Mouse (Mus musculus): ENCODE measurements around the gene Cxcl17. TPM values are rescaled to one million over a fixed set of nuclear protein-coding genes. Genes with fewer than 3 reads are reported as not detected.
"Not testable (repeated sequence)": the region's sequence is repeated elsewhere in the genome, so short reads cannot be mapped to it uniquely, and the experiment has no call there.

The Cxcl17 gene
- polyA plus RNA-seq, 1 experiment from 2014 or later: 0.65 TPM

GRCm38 (mm10) chr7:25434654-25435545 lies 22.2 kb upstream of the Cxcl17 start:
- H3K4me1 ChIP-seq: peaks cover 10% of the 10 kb centered on the region
- ATAC-seq (ENCODE audit: low FRiP score, low read depth): no peak
- no peak overlapping the region for H3K4me2 ChIP-seq (replicated peaks)
- H3K4me3 ChIP-seq: no peak overlapping the region
- H3K27ac ChIP-seq (replicated peaks): no peak overlapping the region
- WGBS: 87% methylated on average over 10 of the region's 10 CpGs
- no peaks in the 10 kb centered on the region for H3K9me3 ChIP-seq
- no peak overlapping the region for H3K9ac ChIP-seq (replicated peaks)
- H3K27me3 ChIP-seq: no peaks in the 10 kb centered on the region
- no peaks in the 10 kb centered on the region for H3K36me3 ChIP-seq

GRCm38 (mm10) chr7:25433781-25434560 lies 21.3 kb upstream of the Cxcl17 start:
- Histone ChIP-seq H3K27ac (replicated peaks) (no peak overlapping the region), H3K27me3 (no peaks in the 10 kb centered on the region), H3K4me3 (no peak overlapping the region), H3K9me3 (no peaks in the 10 kb centered on the region), H3K36me3 (no peaks in the 10 kb centered on the region), H3K4me2 (replicated peaks) (no peak overlapping the region), H3K9ac (replicated peaks) (no peak overlapping the region), H3K4me1 (peaks cover 10% of the 10 kb centered on the region)
- 93% methylated on average over 9 of the region's 9 CpGs for WGBS
- no peak for ATAC-seq (ENCODE audit: low FRiP score, low read depth)

DNA sequence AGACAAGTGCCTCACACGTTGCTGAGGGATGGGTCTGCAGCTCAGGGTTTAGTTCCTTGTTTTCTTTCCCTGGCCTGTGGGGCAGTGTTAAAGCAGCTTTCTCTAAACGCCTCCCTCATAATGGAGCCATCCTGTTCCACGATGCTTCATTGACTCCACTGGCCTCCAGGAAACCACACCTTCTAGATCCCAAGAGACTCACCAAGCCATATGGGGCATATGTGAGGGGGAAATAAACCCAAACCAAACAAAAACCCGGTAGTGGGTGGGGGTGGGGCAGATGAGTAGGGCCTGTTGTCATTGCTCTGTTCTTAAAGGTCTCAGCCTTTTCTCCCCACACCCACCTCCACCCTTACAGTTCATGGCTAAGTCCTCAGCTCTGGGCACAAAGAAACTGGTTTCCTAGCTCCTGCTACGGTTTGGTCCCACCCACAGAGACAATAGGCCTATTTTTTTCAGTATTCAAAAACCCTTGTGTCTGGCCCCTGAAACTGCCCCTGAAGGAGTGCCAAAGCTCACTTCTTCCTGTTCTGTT lies 20.4 kb upstream of the Cxcl17 start:
- Histone ChIP-seq H3K4me3 (no peak overlapping the region), H3K36me3 (no peaks in the 10 kb centered on the region), H3K27ac (replicated peaks) (no peak overlapping the region; the same call in 1 of the 2 replicates), H3K9ac (replicated peaks) (no peak overlapping the region), H3K4me2 (replicated peaks) (no peak overlapping the region), H3K9me3 (no peaks in the 10 kb centered on the region), H3K27me3 (no peaks in the 10 kb centered on the region), H3K4me1 (peaks cover 10% of the 10 kb centered on the region)
- 22% methylated on average over 5 of the region's 5 CpGs for WGBS
- no peak for ATAC-seq (ENCODE audit: low FRiP score, low read depth)

GRCm38 (mm10) chr7:25432381-25432780 lies 19.7 kb upstream of the Cxcl17 start:
- no peak for ATAC-seq (ENCODE audit: low FRiP score, low read depth)
- H3K27ac ChIP-seq (replicated peaks): no peak overlapping the region
- WGBS: 87% methylated on average over 6 of the region's 6 CpGs

DNA sequence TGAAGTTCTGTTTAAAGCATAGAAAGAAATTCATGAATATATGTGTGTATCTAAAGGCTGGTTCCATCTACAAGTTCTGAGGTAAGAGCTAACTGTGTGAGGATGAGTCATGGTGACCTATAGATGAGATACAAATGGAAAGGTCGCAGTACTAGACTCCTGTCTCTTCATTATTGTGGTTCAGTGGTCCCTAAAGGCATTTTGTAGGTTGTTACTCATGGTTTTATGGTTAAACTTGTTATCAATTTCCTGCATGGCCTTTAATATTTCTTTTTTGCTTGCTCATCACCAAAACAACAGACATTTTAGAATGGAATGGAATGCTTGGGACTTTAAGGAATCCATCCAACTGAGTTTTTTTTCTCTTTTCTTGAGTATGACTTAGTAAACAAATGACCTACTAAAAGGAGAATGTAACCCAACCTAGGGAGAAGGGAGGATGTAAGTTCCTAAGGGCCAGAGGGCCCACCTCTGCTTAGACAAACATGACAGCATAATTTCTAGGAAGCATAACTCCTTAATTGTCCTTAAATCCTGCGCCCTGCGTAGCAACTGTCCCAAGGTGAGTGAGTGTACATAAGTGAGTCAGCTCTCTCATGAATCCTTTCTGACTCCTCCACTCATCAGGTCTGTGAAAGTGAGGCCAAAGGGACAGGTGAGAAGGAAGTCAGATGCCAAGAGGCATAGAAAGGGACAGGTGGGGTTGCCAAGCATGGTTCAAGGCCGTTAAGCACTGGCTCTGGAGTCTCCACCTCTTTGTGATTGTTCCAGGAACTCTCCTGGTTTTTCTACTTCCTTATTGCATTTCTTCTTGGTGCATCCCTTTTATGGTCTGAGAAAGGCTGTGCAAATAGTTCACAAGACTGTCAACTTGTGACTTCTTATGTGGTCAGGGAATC lies 17.4 kb upstream of the Cxcl17 start:
- no peaks in the 10 kb centered on the region for H3K27me3 ChIP-seq
- H3K4me2 ChIP-seq (replicated peaks): no peak overlapping the region
- H3K4me1 ChIP-seq: peaks cover 10% of the 10 kb centered on the region
- no peaks in the 10 kb centered on the region for H3K36me3 ChIP-seq
- no peak overlapping the region for H3K4me3 ChIP-seq
- 84% methylated on average over 4 of the region's 4 CpGs for WGBS
- H3K9ac ChIP-seq (replicated peaks): no peak overlapping the region
- no peak for ATAC-seq (ENCODE audit: low FRiP score, low read depth)
- H3K27ac ChIP-seq (replicated peaks): no peak overlapping the region
- no peaks in the 10 kb centered on the region for H3K9me3 ChIP-seq

More at GRCm38 (mm10) chr7:25432381-25432780, 19.7 kb upstream of the Cxcl17 start:
- no peak overlapping the region for H3K4me3 ChIP-seq
- H3K36me3 ChIP-seq: no peaks in the 10 kb centered on the region
- no peaks in the 10 kb centered on the region for H3K27me3 ChIP-seq
- peaks cover 10% of the 10 kb centered on the region for H3K4me1 ChIP-seq
- no peak overlapping the region for H3K9ac ChIP-seq (replicated peaks)
- no peaks in the 10 kb centered on the region for H3K9me3 ChIP-seq
- no peak overlapping the region for H3K4me2 ChIP-seq (replicated peaks)

GRCm38 (mm10) chr7:25428321-25428720 lies 15.6 kb upstream of the Cxcl17 start:
- Histone ChIP-seq H3K27me3 (no peaks in the 10 kb centered on the region), H3K9me3 (no peaks in the 10 kb centered on the region), H3K4me2 (replicated peaks) (no peak overlapping the region), H3K9ac (replicated peaks) (no peak overlapping the region), H3K4me1 (peaks cover 6% of the 10 kb centered on the region), H3K4me3 (no peak overlapping the region), H3K27ac (replicated peaks) (no peak overlapping the region), H3K36me3 (no peaks in the 10 kb centered on the region)
- no peak for ATAC-seq (ENCODE audit: low FRiP score, low read depth)
- 99% methylated on average over 3 of the region's 3 CpGs for WGBS

- H3K36me3 ChIP-seq: no peaks in the 10 kb centered on the region
- H3K4me1 ChIP-seq: no peaks in the 10 kb centered on the region
- H3K27ac ChIP-seq (replicated peaks): no peak overlapping the region
- 81% methylated on average over 5 of the region's 5 CpGs for WGBS
- H3K4me2 ChIP-seq (replicated peaks): no peak overlapping the region
- ATAC-seq (ENCODE audit: low FRiP score, low read depth): no peak
- H3K9me3 ChIP-seq: no peaks in the 10 kb centered on the region
- H3K9ac ChIP-seq (replicated peaks): no peak overlapping the region
- no peak overlapping the region for H3K4me3 ChIP-seq
- H3K27me3 ChIP-seq: peaks cover 9% of the 10 kb centered on the region
Measured at GRCm38 (mm10) chr7:25427144-25427543, 14.5 kb upstream of the Cxcl17 start.

GRCm38 (mm10) chr7:25426380-25426779 lies 13.7 kb upstream of the Cxcl17 start:
- ATAC-seq (ENCODE audit: low FRiP score, low read depth); H3K4me3 ChIP-seq: not testable (repeated sequence)
- 88% methylated on average over 4 of the region's 4 CpGs for WGBS

GRCm38 (mm10) chr7:25424429-25424828 lies 11.7 kb upstream of the Cxcl17 start:
- Histone ChIP-seq H3K4me1 (no peaks in the 10 kb centered on the region), H3K4me3 (no peak overlapping the region), H3K27ac (replicated peaks) (no peak overlapping the region), H3K4me2 (replicated peaks) (no peak overlapping the region), H3K9ac (replicated peaks) (no peak overlapping the region), H3K9me3 (no peaks in the 10 kb centered on the region), H3K27me3 (peaks cover 15% of the 10 kb centered on the region), H3K36me3 (no peaks in the 10 kb centered on the region)
- 39% methylated on average over 4 of the region's 4 CpGs for WGBS
- ATAC-seq (ENCODE audit: low FRiP score, low read depth): peak; percentile 54; the same call in 1 of the 2 replicates

More at GRCm38 (mm10) chr7:25426380-25426779, 13.7 kb upstream of the Cxcl17 start:
- peaks cover 15% of the 10 kb centered on the region for H3K27me3 ChIP-seq
- not testable (repeated sequence) for H3K27ac ChIP-seq (replicated peaks); H3K9me3 ChIP-seq; H3K4me2 ChIP-seq (replicated peaks); H3K36me3 ChIP-seq; H3K9ac ChIP-seq (replicated peaks); H3K4me1 ChIP-seq

GRCm38 (mm10) chr7:25422286-25422841 lies 9.7 kb upstream of the Cxcl17 start:
- ATAC-seq (ENCODE audit: low FRiP score, low read depth): no peak
- WGBS: 72% methylated on average over 16 of the region's 16 CpGs
- H3K9ac ChIP-seq (replicated peaks): no peak overlapping the region

DNA sequence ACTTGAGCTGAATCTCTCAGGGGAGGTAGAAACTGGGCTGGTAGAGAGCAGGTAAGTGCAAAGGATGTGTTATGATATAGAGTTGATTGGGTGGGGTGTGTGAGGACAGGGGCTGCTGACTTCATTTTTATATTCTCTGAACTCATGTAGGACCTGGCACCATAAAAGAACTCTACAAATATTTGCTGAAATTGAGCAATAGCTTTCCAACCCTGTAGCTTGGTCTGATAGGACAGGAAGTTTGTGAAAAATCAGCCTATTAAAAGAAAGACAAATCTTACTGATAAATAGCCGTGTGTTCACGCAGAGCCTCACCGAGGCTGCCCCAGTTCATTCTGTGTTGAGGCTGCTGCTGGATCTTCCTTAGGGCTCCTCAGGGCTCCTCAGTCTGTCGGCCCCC lies 7.3 kb upstream of the Cxcl17 start:
- H3K9me3 ChIP-seq: no peaks in the 10 kb centered on the region
- ATAC-seq (ENCODE audit: low FRiP score, low read depth): no peak
- H3K27me3 ChIP-seq: peaks cover 15% of the 10 kb centered on the region
- no peaks in the 10 kb centered on the region for H3K36me3 ChIP-seq
- H3K27ac ChIP-seq (replicated peaks): no peak overlapping the region
- no peak overlapping the region for H3K4me2 ChIP-seq (replicated peaks)
- H3K9ac ChIP-seq (replicated peaks): no peak overlapping the region
- H3K4me3 ChIP-seq: no peak overlapping the region
- WGBS: 88% methylated on average over 4 of the region's 4 CpGs
- no peaks in the 10 kb centered on the region for H3K4me1 ChIP-seq

More at GRCm38 (mm10) chr7:25422286-25422841, 9.7 kb upstream of the Cxcl17 start:
- Histone ChIP-seq H3K4me3 (no peak overlapping the region), H3K27ac (replicated peaks) (no peak overlapping the region), H3K9me3 (no peaks in the 10 kb centered on the region), H3K36me3 (no peaks in the 10 kb centered on the region), H3K4me2 (replicated peaks) (no peak overlapping the region), H3K4me1 (no peaks in the 10 kb centered on the region), H3K27me3 (peaks cover 15% of the 10 kb centered on the region)

Data from midbrain, embryonic 12.5 days (tissue).